Mouse (Mus musculus) forelimb bud, embryonic 11.5 days (tissue): ENCODE measurements around the gene Psmd14.

ENCODE experiments used
- DNase-seq: peaks from one replicate; pipeline ENCODE4 v3.0.0-alpha.2; 2012; ENCODE audit warnings: low read depth, low spot score

Gene Psmd14

GRCm38 (mm10) chr2:61811507-61812421, 100.3 kb downstream of the Psmd14 start:
- no peak for DNase-seq

- DNase-seq = no peak
Observed at GRCm38 (mm10) chr2:61812536-61812935, 101.0 kb downstream of the Psmd14 start.

GRCm38 (mm10) chr2:61813106-61813505, 101.6 kb downstream of the Psmd14 start:
- no peak for DNase-seq

- no peak for DNase-seq
Observed at GRCm38 (mm10) chr2:61813521-61813920, 102.0 kb downstream of the Psmd14 start.

- DNase-seq = no peak
Observed at GRCm38 (mm10) chr2:61814548-61815473, 103.3 kb downstream of the Psmd14 start.

- DNase-seq = peak; percentile 74
Observed at GRCm38 (mm10) chr2:61815583-61816313, 104.3 kb downstream of the Psmd14 start.

- DNase-seq = no peak
Observed at GRCm38 (mm10) chr2:61818197-61818596, 106.7 kb downstream of the Psmd14 start.

GRCm38 (mm10) chr2:61820203-61820602, 108.7 kb downstream of the Psmd14 start:
- no peak for DNase-seq

GRCm38 (mm10) chr2:61823426-61824140, 112.1 kb downstream of the Psmd14 start:
- DNase-seq = no peak

- DNase-seq = no peak
Observed at GRCm38 (mm10) chr2:61837243-61837806, 125.8 kb downstream of the Psmd14 start.
